Mouse (Mus musculus): ENCODE results near the gene Rnf26.

The Rnf26 gene

GRCm38 (mm10) chr9:44113105-44113789, at the start of gene Rnf26, which contains the start of gene Gm49380:
Gene Rnf26 (minus strand): TSS chr9:44113517.
Gene Gm49380 (minus strand): TSS chr9:44113500.
- peak; percentile 96 to 97 for DNase-seq

DNA sequence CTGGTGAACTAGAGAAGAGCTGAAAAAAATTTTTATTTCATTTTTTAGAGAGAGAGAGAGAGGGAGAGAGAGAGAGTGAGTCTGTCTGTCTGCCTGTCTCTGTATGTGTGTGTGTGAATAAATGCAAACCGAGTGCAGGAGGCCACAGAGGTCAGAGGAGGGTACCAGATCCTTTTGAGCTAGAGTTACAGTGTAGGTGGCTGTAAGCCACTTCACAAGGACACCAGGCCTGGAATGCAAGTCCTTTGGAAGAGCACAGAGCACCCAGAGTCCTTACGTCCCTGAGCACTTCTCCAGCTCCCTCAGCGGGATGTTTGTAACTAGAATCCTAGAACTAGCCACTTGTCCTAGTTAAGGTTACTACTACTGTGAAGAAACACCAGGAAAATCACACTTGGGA, 46.6 kb upstream of the Rnf26 start:
- no peak for DNase-seq

DNA sequence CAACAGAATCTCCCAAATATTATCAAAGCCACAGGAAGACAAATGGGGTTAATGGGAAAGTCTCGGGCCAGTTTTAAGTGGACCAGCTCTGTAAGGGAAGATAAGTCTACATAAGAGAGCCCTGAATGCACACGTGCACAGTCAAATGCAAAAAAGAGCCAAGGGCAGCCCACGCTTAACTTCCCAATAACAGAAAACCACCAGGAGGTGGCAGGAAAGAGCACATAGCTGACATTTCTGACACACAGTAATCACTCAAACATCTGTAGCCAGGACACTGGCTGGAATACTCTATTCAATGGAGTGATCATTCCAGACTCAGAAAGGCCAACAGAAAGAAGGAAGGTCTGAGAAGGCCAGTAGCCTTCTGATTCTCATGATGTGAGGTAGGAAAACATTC, 34.0 kb upstream of the Rnf26 start:
- DNase-seq: no peak

- no peak for DNase-seq
Measured at GRCm38 (mm10) chr9:44144718-44145060, 31.4 kb upstream of the Rnf26 start.

- peak; percentile 55 to 72 for DNase-seq
Measured at GRCm38 (mm10) chr9:44144023-44144717, 30.9 kb upstream of the Rnf26 start.

DNA sequence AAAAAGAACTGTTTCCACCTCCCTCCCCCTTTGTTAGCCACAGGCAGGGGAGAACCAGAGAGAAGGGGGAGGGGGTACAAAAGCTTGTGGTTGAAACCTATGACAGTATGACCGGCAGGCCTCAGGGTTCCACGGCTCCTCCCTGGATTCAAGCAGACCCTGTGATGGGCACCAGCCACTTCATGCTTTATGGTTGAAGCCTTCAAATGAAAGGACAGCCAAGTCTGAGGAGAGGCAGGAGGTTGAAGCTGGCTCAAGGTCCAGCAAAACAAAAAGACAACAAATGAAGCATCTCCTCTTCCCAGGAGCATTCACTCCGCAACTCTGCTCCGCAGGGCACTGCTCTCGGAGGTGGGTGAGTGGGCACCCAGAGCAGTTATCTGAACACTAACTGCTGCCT, 30.1 kb upstream of the Rnf26 start:
- no peak for DNase-seq

DNA sequence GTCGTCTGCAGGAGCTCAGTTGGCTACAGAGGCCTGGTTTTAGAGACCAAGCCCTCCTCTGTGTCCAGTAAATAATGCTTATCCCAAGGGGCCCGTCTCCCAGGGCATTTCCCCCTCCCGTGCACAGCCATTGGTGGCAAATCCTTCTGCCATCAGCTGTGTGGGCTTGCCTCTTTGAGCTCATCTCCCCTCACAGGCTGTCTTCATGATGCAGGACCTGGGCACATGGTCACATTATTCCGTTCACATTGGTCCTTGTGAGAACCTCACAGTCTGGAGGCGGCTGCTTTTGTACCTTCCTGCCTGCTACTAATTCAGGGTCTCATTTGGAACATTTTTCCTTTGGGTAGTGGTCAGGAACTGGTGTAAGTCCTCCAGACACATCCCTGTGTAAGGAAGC, 28.6 kb upstream of the Rnf26 start:
- no peak for DNase-seq

DNA sequence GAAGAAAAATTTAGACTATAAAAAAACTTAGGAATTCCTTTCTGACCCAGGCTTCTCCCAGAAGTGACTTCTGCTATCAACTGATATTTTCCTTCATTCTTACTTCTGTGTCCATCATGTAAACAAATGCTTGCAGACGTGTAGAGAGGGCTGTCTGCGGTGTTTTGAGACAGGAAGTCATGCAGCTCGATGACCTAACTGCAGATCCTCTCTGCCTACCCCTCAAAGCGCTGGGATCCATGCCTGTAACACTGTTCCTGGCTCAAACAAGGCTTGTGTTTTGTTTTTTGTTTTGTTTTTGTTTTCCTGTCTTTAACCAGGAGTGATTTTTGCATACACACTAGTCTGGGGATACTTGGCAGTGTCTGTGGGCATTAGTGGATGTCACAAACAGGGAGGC, 24.5 kb upstream of the Rnf26 start:
- peak in 1 of 2 experiments; percentile 10 for DNase-seq

DNA sequence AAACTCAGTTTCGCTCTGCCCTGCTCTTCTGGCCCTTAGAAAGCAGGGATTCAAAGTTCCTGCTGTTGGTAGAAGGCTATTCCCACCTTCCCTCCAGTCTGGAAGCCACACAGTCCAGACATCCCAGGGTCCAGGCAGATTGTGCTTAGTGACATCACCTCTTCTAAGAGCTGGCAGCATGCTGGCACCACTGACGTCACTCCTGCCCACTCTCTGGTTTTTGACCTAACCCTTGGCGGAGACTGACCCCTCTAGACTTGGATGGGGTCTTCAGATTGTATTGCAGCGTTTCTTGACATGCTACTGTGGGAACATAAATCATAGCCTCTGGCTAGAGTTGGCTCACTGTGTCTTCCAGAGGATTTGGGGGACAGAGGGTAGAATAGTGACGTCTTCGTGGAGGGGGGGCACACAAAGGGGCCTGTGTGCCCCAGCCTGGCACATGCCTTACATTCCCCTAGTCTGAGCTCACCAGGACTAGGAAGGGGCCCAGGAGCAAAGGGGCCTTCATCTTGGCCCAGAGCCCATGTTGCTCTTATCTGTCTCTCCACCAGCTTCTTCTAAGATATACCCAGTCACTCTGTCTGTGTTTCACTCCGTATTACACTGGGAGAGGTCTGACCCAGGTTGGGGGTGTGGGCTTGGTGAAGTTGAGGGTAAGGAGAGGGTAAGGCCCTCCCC, 22.6 kb upstream of the Rnf26 start:
- DNase-seq: peak; percentile 39 to 46

DNA sequence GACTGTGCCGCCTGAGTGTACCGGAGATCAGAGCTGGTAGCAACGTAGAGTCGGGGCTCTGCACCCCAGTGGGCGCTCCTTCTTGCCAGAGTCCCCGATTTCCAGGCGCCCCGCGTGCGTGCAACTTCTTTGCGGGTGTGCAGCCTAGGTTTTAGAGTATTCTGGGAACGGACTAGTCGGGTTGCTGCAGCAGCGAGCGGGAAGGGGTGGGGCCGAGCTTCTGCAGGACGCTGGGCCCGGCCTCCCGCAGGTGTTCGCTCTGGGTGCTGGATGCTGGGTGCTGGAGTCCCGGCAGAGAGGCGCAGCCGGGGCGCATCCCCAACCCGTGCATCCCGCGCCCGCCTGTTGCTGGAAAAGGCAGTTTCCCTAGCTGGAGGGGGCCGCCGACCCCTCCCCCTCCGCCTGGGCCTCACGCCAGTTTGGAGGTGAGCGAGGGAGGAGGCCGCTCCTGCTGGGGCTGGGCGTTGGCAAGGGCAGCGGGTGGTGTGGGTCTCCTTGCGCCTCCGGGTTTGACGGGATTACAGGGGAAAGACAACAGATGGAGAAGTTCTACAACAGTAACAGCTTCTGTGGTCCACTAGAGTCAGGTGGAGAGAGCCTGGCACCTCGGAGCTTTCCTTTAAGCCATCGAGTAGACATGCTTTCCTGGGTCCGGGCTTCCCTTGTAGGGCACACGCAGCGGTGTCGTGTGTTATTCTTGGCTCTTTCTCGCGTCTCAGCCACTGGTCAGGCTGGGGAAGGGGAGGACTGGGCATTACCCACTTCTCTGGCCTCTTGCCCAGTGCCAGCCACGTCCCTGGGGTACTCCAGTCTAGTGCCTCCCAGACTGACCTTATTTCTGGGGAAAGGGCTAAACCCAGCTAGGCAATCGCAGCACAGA, 21.8 kb upstream of the Rnf26 start:
- peak; percentile 73 to 81 for DNase-seq

DNA sequence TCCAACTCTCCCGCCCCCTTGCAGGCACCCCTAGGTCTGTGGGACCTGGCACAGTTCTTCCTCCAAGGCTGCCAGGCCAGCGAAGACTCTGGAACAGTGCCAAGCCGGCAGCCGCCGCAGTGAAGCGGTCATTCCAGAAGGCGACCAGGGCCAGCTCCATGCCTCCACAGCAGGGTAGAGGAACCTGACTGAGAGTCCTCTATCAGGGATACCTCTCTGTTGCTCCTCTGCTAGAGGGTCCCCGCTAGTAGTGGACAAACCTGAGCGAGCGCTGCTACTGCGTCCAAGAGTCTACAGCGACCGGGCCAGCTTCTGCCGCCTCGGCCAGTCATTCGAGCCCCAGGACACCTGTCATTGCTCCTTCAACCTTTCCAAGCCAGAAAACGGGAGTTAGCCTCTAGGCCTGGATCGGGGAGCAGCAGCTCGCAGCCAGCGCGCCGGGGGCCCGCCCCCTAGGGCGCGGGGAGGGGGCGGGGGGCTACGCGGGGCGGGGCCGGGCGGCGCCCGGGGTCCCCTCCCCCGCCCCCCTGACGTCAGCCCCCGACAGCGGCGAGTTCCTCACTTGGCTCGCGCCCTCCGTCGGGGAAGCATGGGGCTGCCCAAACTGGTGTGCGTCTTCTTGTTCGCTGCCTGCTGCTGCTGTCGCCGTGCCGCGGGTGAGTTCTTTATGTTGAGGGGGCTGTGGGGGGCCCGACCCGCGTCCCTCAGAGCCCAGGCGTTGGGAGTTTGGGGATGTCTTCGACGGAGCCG, 21.0 kb upstream of the Rnf26 start, which contains the start of gene Mcam:
Mcam (plus strand) TSS at position 369 of the 750 bp plus-strand sequence.
- DNase-seq: peak; percentile 82 to 84

GRCm38 (mm10) chr9:44133287-44133686, 20.0 kb upstream of the Rnf26 start:
- DNase-seq: peak in 1 of 2 experiments; percentile 17

GRCm38 (mm10) chr9:44132200-44132599, 18.9 kb upstream of the Rnf26 start:
- no peak for DNase-seq

DNA sequence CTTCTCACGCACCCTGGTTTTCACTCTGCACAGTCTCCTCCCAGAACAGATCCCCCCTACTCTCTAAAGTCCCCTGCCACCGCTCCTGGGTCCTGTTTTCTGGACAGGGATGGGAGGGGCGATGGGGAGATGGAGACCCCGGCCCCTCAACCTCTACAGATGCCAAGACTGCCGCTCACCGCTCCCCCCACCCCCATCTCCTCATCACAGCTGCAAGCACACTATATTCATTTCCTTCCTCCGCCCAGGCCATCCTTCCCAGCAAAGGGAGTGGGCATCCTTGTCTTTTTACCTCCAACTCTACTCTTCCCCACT, 17.9 kb upstream of the Rnf26 start:
- DNase-seq: no peak

DNA sequence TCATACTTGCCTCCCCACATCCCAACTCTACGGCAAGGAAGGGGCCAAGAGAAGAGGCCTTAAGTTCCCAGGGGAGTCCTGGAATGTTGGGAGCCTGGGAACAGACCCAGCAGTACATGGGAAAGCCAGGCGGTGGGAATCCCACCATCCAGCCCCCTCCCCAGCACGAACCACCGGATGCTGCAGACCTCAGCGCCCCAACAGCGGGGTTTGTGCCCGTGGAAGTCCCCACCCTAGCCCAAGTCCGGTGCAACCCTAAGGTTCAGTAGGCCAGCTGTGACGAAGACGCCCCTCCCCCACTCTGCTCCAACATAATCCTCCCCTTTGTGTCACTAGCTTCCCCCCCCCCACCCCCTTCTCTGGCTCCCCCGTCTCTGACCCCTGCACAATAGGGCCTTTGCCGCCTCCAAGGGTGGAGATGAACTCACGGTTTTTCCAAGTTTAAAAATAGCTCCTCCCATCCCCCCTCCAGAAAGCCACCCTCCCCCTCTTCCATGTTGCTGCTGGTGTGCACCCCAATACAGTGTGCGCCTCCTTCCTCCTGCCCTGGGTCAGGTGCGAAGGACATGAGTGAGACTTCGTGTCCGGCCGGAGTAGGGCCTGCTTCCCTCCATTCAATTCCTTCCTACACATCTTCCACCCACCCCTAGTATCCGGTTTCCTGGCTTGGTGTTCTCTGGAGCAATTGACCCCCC, 17.4 kb upstream of the Rnf26 start:
- DNase-seq: peak; percentile 75 to 85

DNA sequence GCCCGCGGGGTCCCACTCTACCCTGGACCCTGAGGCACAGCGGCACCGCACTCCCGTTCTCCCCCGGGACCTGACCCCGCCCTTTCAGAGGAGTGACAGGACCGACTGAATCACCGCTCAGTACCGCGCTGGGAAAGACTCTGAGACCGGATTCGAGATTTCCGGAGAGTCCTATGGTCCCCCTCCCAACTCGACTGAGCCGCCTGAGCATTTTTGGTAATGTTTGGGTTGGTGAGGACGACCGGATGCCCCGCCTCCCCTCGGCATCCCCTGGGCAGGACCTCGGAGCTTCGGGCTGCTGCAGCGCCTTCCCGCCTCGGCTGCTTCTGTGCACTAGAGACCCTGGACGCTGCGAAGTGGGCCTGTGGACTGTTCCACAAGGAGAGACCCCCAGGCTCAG, 16.7 kb upstream of the Rnf26 start:
- DNase-seq: peak; percentile 88 to 94

GRCm38 (mm10) chr9:44129633-44130032, 16.3 kb upstream of the Rnf26 start:
- DNase-seq: no peak

DNA sequence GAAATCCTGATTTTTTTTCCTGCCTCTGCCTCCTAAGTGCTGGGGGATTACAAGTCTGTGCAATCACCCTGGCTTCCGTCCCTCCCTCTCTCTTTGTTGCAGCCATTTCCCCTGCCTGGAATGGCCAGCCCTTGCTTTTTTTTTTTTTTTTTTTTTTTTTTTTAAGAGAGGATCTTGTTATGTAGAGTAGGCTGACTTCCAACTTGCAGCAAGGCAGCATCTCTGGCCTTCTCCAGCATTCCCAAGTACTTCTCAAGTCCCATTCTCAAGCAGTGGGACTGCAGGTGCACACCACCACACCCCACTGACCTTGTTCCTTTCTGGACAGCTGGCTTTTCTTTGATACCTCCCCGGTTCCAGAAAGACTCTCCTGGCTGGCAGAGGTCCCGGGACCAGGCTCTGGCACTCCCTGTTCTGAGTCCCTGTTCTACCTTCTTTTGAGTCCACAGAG, 14.1 kb upstream of the Rnf26 start:
- peak; percentile 47 to 55 for DNase-seq

- DNase-seq: peak; percentile 23 to 34
Measured at GRCm38 (mm10) chr9:44126746-44127145, 13.4 kb upstream of the Rnf26 start.

GRCm38 (mm10) chr9:44125546-44126428, 12.5 kb upstream of the Rnf26 start:
- DNase-seq: peak; percentile 79 to 91

Measured in lung, postnatal 4 days (tissue).